In genomic region chr16:31618671-31619070, GRCm38 (mm10) we compare ENCODE assay signal across 12 mouse cellular contexts. TPM values are rescaled to one million over a fixed set of nuclear protein-coding genes. Genes with fewer than 3 reads are reported as not detected.
DNase-seq lines count a peak whose midpoint lies in the region; ATAC-seq lines count a peak whose summit lies in the region.
"Had no signal": no experiment of that assay in that cellular context is flagged by ENCODE, and none has a peak within 500 bp of the region (broad histone marks: within the 10 kb centered on the region; RNA-seq: fewer than 3 reads in every experiment).

No protein-coding gene starts in this region.

- H3K36me3 ChIP-seq in intestine, embryonic 16.5 days (ENCODE audit: control insufficient read depth, insufficient read depth, low read length): no peaks in the 10 kb centered on the region
- H3K36me3 ChIP-seq: G1E had no signal

- 0 out of 2 replicates have a peak overlapping the region, but pooled peaks have one; percentile 30 for H3K4me2 ChIP-seq in intestine, embryonic 16.5 days (ENCODE audit: low read depth, low read length)

- no peaks in the 10 kb centered on the region for H3K27me3 ChIP-seq in intestine, embryonic 16.5 days (replicated peaks; ENCODE audit: control insufficient read depth, insufficient read depth, low read length)

- H3K27ac ChIP-seq in intestine, embryonic 16.5 days (ENCODE audit: low read length): no peak overlapping the region
- H3K27ac ChIP-seq: macrophage had no signal

- ATAC-seq in intestine, embryonic 16.5 days: no peak

- H3K9ac ChIP-seq in intestine, embryonic 16.5 days (ENCODE audit: low read depth, low read length): no peak overlapping the region

- WGBS in intestine, embryonic 16.5 days: 67% methylated on average over 9 of the region's 9 CpGs

- H3K9me3 ChIP-seq in intestine, embryonic 16.5 days (ENCODE audit: control insufficient read depth, low read length): no peaks in the 10 kb centered on the region
- H3K9me3 ChIP-seq: G1E had no signal

- no peak overlapping the region for H3K4me3 ChIP-seq in intestine, embryonic 16.5 days (ENCODE audit: low read length)

- peak; percentile 4 for DNase-seq in kidney, adult 18-20 months
- no peak for DNase-seq in kidney, adult 11 months
- peak; percentile 80 for DNase-seq in cerebellum, adult 11 months
- DNase-seq in cerebellum, adult 9-11 months: peak; percentile 94
- DNase-seq in c-Kit-positive CD71-positive TER-119-positive erythroid progenitor cells, embryonic 14.5 days (ENCODE audit: low spot score): no peak
- DNase-seq in spleen, adult 12 weeks (ENCODE audit: low spot score): no peak
- DNase-seq: adrenal gland, adult 2 months; layer of hippocampus, postnatal 36 days; spleen, adult 18-20 months had no signal

- H3K4me1 ChIP-seq in intestine, embryonic 16.5 days (ENCODE audit: control insufficient read depth, insufficient read depth, low read length): peaks cover 12% of the 10 kb centered on the region; the same call in 1 of the 2 replicates

RNA-seq across cellular contexts. Expression of gene Dlg1, which starts 44.6 kb away (rescaled TPM):
- polyA plus RNA-seq in intestine, embryonic 16.5 days (2015; fragmentation: Nextera tagmentation; extraction: Ambion mirVana): 14.1 and 17.1 TPM in 2 replicates

Comparison
In these comparisons a context has a peak if more than half of its experiments do, and no peak if none do; other contexts are left out.
1. DNase-seq: peak in kidney, adult 18-20 months (single experiment), cerebellum, adult 11 months (single experiment) and cerebellum, adult 9-11 months (single experiment); none in kidney, adult 11 months (single experiment), c-Kit-positive CD71-positive TER-119-positive erythroid progenitor cells, embryonic 14.5 days (single experiment) and spleen, adult 12 weeks (single experiment).